Mouse (Mus musculus): ENCODE results near the gene Spred1. TPM values are rescaled to one million over a fixed set of nuclear protein-coding genes. Genes with fewer than 3 reads are reported as not detected.

Spred1 gene
- polyA plus RNA-seq, 1 experiment from 2014 or later = 2.8 TPM

DNA sequence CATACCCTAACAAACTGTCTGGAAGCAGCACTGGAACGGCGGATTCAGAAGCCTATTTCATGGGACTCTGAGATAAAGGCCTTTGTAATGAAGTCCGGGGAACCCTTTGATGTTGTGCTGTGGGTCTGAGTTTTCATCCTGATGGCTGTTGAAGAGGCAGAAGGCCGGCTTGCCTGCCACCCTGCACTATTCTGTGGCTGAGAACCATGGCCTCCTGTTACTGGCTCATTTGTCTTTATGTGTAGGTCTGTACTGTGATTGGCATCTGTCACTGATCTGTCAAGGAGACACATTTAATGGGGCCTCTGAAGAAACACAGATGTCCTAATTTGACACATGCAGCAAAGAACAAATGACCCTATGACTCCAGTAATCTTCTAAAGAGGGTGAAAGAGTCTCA, 17.7 kb upstream of the Spred1 start:
- Histone ChIP-seq H3K36me3 (replicated peaks; ENCODE audit: insufficient read depth, low read length) (no peaks in the 10 kb centered on the region), H3K9me3 (ENCODE audit: low read length) (no peaks in the 10 kb centered on the region), H3K9ac (replicated peaks) (no peak overlapping the region), H3K4me3 (ENCODE audit: low read depth, low read length) (no peak overlapping the region), H3K4me1 (ENCODE audit: insufficient read depth) (peaks cover 2% of the 10 kb centered on the region; the same call in 1 of the 2 replicates), H3K27me3 (ENCODE audit: insufficient read depth, low read length) (no peaks in the 10 kb centered on the region), H3K4me2 (ENCODE audit: low read depth, low read length) (no peak overlapping the region), H3K27ac (ENCODE audit: low read depth) (no peak overlapping the region)
- no peak for DNase-seq
- ATAC-seq = no peak
- 58% methylated on average over 4 of the region's 4 CpGs for WGBS (ENCODE audit: insufficient replicate concordance)
- TF ChIP-seq EP300 (IDR thresholded peaks at IDR 0.05; ENCODE audit: low read depth) (no peak), CTCF (IDR thresholded peaks at IDR 0.05; ENCODE audit: low read depth) (no peak)

DNA sequence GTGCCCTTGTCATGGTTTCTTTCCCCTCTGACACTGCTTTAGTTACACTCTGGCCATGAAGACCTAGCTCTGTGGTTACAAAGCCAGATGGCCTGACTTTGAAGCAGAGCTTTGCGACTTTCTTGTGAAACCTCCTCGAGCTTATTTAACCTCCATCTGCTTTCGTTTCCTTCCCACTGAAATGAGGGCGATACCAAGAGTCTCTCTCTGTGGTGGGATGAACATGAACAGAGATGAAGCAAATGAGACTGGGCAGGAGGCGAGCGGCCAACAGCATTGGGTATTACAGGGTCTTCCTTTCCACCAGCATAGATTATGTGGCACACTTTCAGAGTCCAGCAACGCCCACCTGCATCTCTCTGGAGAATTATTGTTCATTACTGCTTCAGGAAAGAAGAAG, 15.8 kb upstream of the Spred1 start:
- Histone ChIP-seq H3K27me3 (ENCODE audit: insufficient read depth, low read length) (no peaks in the 10 kb centered on the region), H3K36me3 (replicated peaks; ENCODE audit: insufficient read depth, low read length) (no peaks in the 10 kb centered on the region), H3K4me3 (ENCODE audit: low read depth, low read length) (no peak overlapping the region), H3K9me3 (ENCODE audit: low read length) (no peaks in the 10 kb centered on the region), H3K4me2 (ENCODE audit: low read depth, low read length) (peak overlapping the region; percentile 15), H3K27ac (ENCODE audit: low read depth) (0 out of 2 replicates have a peak overlapping the region, but pooled peaks have one; percentile 12), H3K9ac (replicated peaks) (no peak overlapping the region), H3K4me1 (ENCODE audit: insufficient read depth) (peaks cover 2% of the 10 kb centered on the region; the same call in 1 of the 2 replicates)
- DNase-seq = no peak
- TF ChIP-seq CTCF (IDR thresholded peaks at IDR 0.05; ENCODE audit: low read depth) = no peak
- TF ChIP-seq EP300 (IDR thresholded peaks at IDR 0.05; ENCODE audit: low read depth) = no peak
- ATAC-seq = no peak
- WGBS (ENCODE audit: insufficient replicate concordance) = 35% methylated on average over 7 of the region's 7 CpGs

DNA sequence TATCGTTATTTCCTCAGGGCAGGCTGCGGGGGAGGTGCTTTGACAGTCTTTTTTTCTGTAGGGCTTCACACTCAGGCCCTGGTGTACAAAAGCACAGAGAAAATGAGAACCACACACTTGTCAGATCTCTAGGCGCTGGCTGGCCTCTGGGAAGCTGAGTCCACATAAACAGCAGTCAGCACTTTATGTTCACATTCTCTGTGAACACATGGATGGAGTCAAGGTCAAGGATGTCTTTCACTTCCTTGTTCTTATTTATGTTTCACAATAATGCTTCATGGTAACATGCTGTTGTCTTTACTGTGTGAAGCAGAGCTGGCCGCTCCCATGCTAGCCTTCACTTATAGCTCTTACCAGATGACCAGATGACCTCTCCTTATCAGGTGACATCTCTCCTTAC, 13.1 kb upstream of the Spred1 start:
- H3K27ac ChIP-seq (ENCODE audit: low read depth) = no peak overlapping the region
- DNase-seq = peak; percentile 22

DNA sequence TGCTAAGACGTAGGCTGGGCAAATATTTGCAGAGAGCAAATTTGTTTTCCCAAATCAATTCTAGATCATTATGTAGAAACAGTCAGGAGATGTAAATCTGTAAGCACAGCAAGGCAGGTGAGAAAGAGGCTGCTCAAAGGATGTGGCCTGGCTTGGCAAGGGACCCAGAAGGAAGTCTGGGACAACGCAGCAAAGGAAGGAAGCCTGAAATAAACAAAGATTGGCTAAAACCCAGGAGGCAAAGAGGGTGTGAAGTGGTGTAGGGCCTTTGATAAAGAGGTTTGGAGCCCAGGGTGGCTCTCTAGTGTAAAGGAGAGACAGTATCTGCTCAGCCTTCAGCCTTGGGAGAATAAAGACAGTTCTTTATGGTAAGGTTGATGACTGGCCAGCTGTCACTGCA, 11.9 kb upstream of the Spred1 start:
- Histone ChIP-seq H3K9me3 (ENCODE audit: low read length) (no peaks in the 10 kb centered on the region), H3K36me3 (replicated peaks; ENCODE audit: insufficient read depth, low read length) (no peaks in the 10 kb centered on the region), H3K4me1 (ENCODE audit: insufficient read depth) (peaks cover 2% of the 10 kb centered on the region; the same call in 1 of the 2 replicates), H3K4me3 (ENCODE audit: low read depth, low read length) (no peak overlapping the region), H3K27ac (ENCODE audit: low read depth) (no peak overlapping the region), H3K9ac (replicated peaks) (no peak overlapping the region), H3K4me2 (ENCODE audit: low read depth, low read length) (no peak overlapping the region), H3K27me3 (ENCODE audit: insufficient read depth, low read length) (no peaks in the 10 kb centered on the region)
- 30% methylated on average over 2 of the region's 2 CpGs for WGBS (ENCODE audit: insufficient replicate concordance)
- no peak for TF ChIP-seq CTCF (IDR thresholded peaks at IDR 0.05; ENCODE audit: low read depth)
- TF ChIP-seq EP300 (IDR thresholded peaks at IDR 0.05; ENCODE audit: low read depth) = no peak
- ATAC-seq = no peak
- no peak for DNase-seq

More for the DNA sequence above, 13.1 kb upstream of the Spred1 start:
- H3K4me2 ChIP-seq (ENCODE audit: low read depth, low read length) = no peak overlapping the region
- 55% methylated on average over 4 of the region's 4 CpGs for WGBS (ENCODE audit: insufficient replicate concordance)
- H3K9ac ChIP-seq (replicated peaks) = no peak overlapping the region
- H3K4me1 ChIP-seq (ENCODE audit: insufficient read depth) = peaks cover 2% of the 10 kb centered on the region; the same call in 1 of the 2 replicates
- peak; percentile 78 for ATAC-seq
- no peak overlapping the region for H3K4me3 ChIP-seq (ENCODE audit: low read depth, low read length)
- H3K9me3 ChIP-seq (ENCODE audit: low read length) = no peaks in the 10 kb centered on the region
- no peaks in the 10 kb centered on the region for H3K27me3 ChIP-seq (ENCODE audit: insufficient read depth, low read length)
- no peaks in the 10 kb centered on the region for H3K36me3 ChIP-seq (replicated peaks; ENCODE audit: insufficient read depth, low read length)
- TF ChIP-seq CTCF (IDR thresholded peaks at IDR 0.05; ENCODE audit: low read depth) = no peak
- no peak for TF ChIP-seq EP300 (IDR thresholded peaks at IDR 0.05; ENCODE audit: low read depth)

DNA sequence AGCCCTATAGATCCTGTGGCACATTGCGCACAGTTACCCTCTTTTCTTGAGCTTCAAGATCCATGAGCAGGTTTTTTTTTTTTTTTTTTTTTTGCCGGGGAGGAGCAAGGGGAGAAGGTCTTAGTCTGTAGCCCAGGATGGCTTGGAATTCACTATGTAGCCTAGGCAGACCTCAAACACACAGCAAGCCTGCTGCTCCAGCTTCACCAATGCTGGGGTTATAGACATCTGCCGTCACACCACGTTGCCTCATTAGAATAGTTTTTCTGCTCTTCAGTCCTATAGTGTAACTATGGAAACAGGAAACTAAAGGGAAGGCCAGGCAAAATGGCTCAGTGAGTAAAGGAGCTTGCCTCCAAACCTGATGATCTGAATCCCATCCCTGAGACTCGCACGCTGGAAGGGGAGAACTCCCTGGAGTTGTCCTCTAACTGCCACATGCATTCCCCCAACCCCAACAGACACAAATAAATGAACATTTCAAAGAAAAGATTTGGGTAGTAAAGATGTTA, 10.8 kb upstream of the Spred1 start:
- H3K9ac ChIP-seq (replicated peaks) = no peak overlapping the region
- WGBS (ENCODE audit: insufficient replicate concordance) = 73% methylated on average over 6 of the region's 6 CpGs
- H3K36me3 ChIP-seq (replicated peaks; ENCODE audit: insufficient read depth, low read length) = no peaks in the 10 kb centered on the region
- H3K4me1 ChIP-seq (ENCODE audit: insufficient read depth) = peaks cover 2% of the 10 kb centered on the region; the same call in 1 of the 2 replicates
- no peak overlapping the region for H3K4me3 ChIP-seq (ENCODE audit: low read depth, low read length)
- H3K27me3 ChIP-seq (ENCODE audit: insufficient read depth, low read length) = no peaks in the 10 kb centered on the region
- no peak overlapping the region for H3K27ac ChIP-seq (ENCODE audit: low read depth)
- TF ChIP-seq CTCF (IDR thresholded peaks at IDR 0.05; ENCODE audit: low read depth) = no peak
- TF ChIP-seq EP300 (IDR thresholded peaks at IDR 0.05; ENCODE audit: low read depth) = no peak
- no peak for ATAC-seq
- H3K9me3 ChIP-seq (ENCODE audit: low read length) = no peaks in the 10 kb centered on the region
- DNase-seq = no peak
- no peak overlapping the region for H3K4me2 ChIP-seq (ENCODE audit: low read depth, low read length)

DNA sequence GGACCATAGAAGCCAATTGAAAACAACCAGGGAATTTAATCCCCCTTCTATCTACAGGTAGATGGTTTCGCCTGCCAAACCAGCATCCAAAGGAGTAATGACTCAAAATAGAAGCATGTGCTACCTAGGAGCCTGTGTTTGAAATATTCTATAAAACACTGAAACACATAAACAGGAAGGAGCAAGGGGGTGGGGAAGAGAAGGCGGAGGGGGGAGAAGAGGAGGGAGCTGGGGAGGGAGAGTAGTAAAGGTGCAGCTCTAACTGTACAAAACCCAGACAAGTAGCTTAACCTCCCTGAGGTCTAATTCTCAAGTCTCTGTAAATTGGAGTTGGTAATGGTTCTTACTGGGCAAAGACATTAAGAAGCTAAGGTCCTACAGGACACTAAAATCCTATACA, 7.9 kb upstream of the Spred1 start:
- no peak overlapping the region for H3K27ac ChIP-seq (ENCODE audit: low read depth)
- TF ChIP-seq CTCF (IDR thresholded peaks at IDR 0.05; ENCODE audit: low read depth) = no peak
- TF ChIP-seq EP300 (IDR thresholded peaks at IDR 0.05; ENCODE audit: low read depth) = no peak
- peaks cover 1% of the 10 kb centered on the region; the same call in 1 of the 2 replicates for H3K4me1 ChIP-seq (ENCODE audit: insufficient read depth)
- no peak for DNase-seq
- no peaks in the 10 kb centered on the region for H3K36me3 ChIP-seq (replicated peaks; ENCODE audit: insufficient read depth, low read length)
- no peak for ATAC-seq
- WGBS (ENCODE audit: insufficient replicate concordance) = 55% methylated on average over 2 of the region's 2 CpGs
- no peak overlapping the region for H3K9ac ChIP-seq (replicated peaks)
- H3K4me2 ChIP-seq (ENCODE audit: low read depth, low read length) = no peak overlapping the region
- no peaks in the 10 kb centered on the region for H3K27me3 ChIP-seq (ENCODE audit: insufficient read depth, low read length)
- no peak overlapping the region for H3K4me3 ChIP-seq (ENCODE audit: low read depth, low read length)
- no peaks in the 10 kb centered on the region for H3K9me3 ChIP-seq (ENCODE audit: low read length)
